Mouse (Mus musculus) myocyte (in vitro differentiated cells): ENCODE measurements around the gene Gm17482.

Source experiments
- CEBPB ChIP-seq: IDR thresholded peaks from 2 replicates; pipeline ENCODE4 v1.6.1; 2011; ENCODE audit warnings: mild to moderate bottlenecking, moderate library complexity; ENCODE audit not compliant: poor library complexity, insufficient read depth, severe bottlenecking
- MAX ChIP-seq: IDR thresholded peaks from one replicate; pipeline ENCODE4 v1.6.1; 2011; ENCODE audit warnings: low read depth, mild to moderate bottlenecking, control low read depth
- MYOG ChIP-seq, 3 experiments: IDR thresholded peaks; one replicate each; pipeline ENCODE4 v1.6.1; 2011; ENCODE audit warnings: control low read depth in 2 of 3, low read depth in 2 of 3, mild to moderate bottlenecking in 2 of 3; ENCODE audit not compliant: insufficient read length in 2 of 3, control insufficient read depth in 1 of 3, insufficient read depth in 1 of 3
- POLR2A ChIP-seq: IDR thresholded peaks from one replicate; pipeline ENCODE4 v1.6.1; 2011; ENCODE audit warnings: low read depth, mild to moderate bottlenecking, control low read depth, moderate library complexity; ENCODE audit not compliant: insufficient read length
- POLR2AphosphoS2 ChIP-seq: IDR thresholded peaks from one replicate; pipeline ENCODE4 v1.6.1; 2011; ENCODE audit warnings: low read depth, control low read depth; ENCODE audit not compliant: insufficient read length
- REST ChIP-seq: IDR thresholded peaks from one replicate; pipeline ENCODE4 v1.6.1; 2011; ENCODE audit warnings: mild to moderate bottlenecking, control low read depth, moderate library complexity; ENCODE audit not compliant: insufficient read depth, insufficient read length
- TCF12 ChIP-seq: IDR thresholded peaks from one replicate; pipeline ENCODE4 v1.6.1; 2011; ENCODE audit warnings: mild to moderate bottlenecking, control low read depth; ENCODE audit not compliant: poor library complexity, insufficient read depth, severe bottlenecking
- TCF3 ChIP-seq: IDR thresholded peaks from one replicate; pipeline ENCODE4 v1.6.1; 2011; ENCODE audit warnings: low read depth, control low read depth; ENCODE audit not compliant: insufficient read length
- USF1 ChIP-seq: IDR thresholded peaks from one replicate; pipeline ENCODE4 v1.6.1; 2011; ENCODE audit warnings: low read depth, mild to moderate bottlenecking, control low read depth, moderate library complexity

DNA sequence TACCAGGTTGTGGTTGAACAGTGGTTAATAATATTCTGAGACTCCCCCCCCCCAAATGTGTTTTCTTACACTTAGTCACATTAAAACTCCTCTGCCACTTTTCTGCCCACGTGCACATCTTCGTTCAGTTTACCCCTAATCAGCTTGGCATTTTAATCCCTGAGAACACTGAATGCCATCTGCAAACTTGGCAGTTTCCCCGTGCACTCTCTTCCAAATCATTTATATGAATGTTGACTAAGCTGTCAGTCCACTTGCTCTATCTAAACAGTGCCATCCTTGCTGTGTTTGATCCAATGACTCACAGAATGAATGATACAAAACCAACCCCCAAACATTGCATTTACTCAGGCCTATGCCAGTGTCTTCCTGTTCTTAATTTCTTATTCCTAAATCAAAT is 1.6 kb upstream of the Gm17482 start:
- TF ChIP-seq POLR2A (no peak), TCF12 (no peak), TCF3 (no peak), MYOG (IDR thresholded peaks at IDR 0.05; ENCODE audit: control insufficient read depth in 1 of 3, insufficient read depth in 1 of 3, insufficient read length in 2 of 3, low read depth in 2 of 3) (no peak), CEBPB (no peak), USF1 (no peak), MAX (no peak), REST (no peak), POLR2AphosphoS2 (no peak)
